Mouse (Mus musculus) ES-E14 (cell line): Measurements from ENCODE around the gene Znrf4.

Experiments
- CHD2 ChIP-seq: IDR thresholded peaks from 2 replicates; pipeline ENCODE4 v1.6.1; 2014; ENCODE audit warnings: mild to moderate bottlenecking, low read depth, low read length, inconsistent platforms
- ZC3H11A ChIP-seq: IDR thresholded peaks from 2 replicates; pipeline ENCODE4 v1.6.1; 2012; ENCODE audit warnings: low read depth, mild to moderate bottlenecking, inconsistent platforms, low read length, borderline replicate concordance

GRCm38 (mm10) chr17:56470571-56470970 is 41.7 kb downstream of the Znrf4 start:
- TF ChIP-seq CHD2 (no peak), ZC3H11A (no peak)
